Mouse (Mus musculus) embryonic facial prominence, embryonic 15.5 days (tissue): ENCODE measurements around the gene Zbtb41. TPM values are rescaled to one million over a fixed set of nuclear protein-coding genes. Genes with fewer than 3 reads are reported as not detected.
A peak's percentile ranks its signal among the peaks of the same experiment; 100 is the strongest.
"Not testable (repeated sequence)": the region's sequence is repeated elsewhere in the genome, so short reads cannot be mapped to it uniquely, and the experiment has no call there.

Experiments
- ATAC-seq: fragments of 200-750 bp; cut with Nextera tagmentation; 2 replicates; pipeline ENCODE4 v1.8.0; 2017; ENCODE audit warnings: low read depth, moderate TSS enrichment; ENCODE audit not compliant: insufficient number of reproducible peaks, low FRiP score, low TSS enrichment
- H3K27ac ChIP-seq: fragments of 300-500 bp; sonication (generic); replicated peaks from 2 replicates; pipeline ENCODE4 v1.5.1; 2015; ENCODE audit warnings: mild to moderate bottlenecking, inconsistent platforms
- H3K27me3 ChIP-seq: fragments of 300-500 bp; sonication (generic); 2 replicates; pipeline ENCODE4 v1.6.1; 2015; ENCODE audit warnings: inconsistent platforms
- H3K36me3 ChIP-seq: fragments of 300-500 bp; sonication (generic); 2 replicates; pipeline ENCODE4 v1.6.1; 2015; ENCODE audit warnings: mild to moderate bottlenecking, inconsistent platforms
- H3K4me1 ChIP-seq: fragments of 300-500 bp; sonication (generic); 2 replicates; pipeline ENCODE4 v1.6.1; 2015; ENCODE audit warnings: inconsistent platforms
- H3K4me2 ChIP-seq: fragments of 300-500 bp; sonication (generic); replicated peaks from 2 replicates; pipeline ENCODE4 v1.6.1; 2015; ENCODE audit warnings: mild to moderate bottlenecking, inconsistent platforms
- H3K4me3 ChIP-seq: fragments of 300-500 bp; sonication (generic); replicated peaks from 2 replicates; pipeline ENCODE4 v1.5.1; 2015; ENCODE audit warnings: mild to moderate bottlenecking, inconsistent platforms
- H3K9ac ChIP-seq: fragments of 300-500 bp; sonication (generic); 2 replicates; pipeline ENCODE4 v1.6.1; 2015; ENCODE audit warnings: inconsistent platforms
- H3K9me3 ChIP-seq: fragments of 300-500 bp; sonication (generic); replicated peaks from 2 replicates; pipeline ENCODE4 v1.6.1; 2016; ENCODE audit warnings: inconsistent platforms
- WGBS: fragments of 180-500 bp; shearing (Covaris S2); methylation state at CpG from one replicate; pipeline ENCODE4 v1.1.7; 2015; 5-methylcytosine and 5-hydroxymethylcytosine counted together
- polyA plus RNA-seq: library from polyadenylated mRNA; unstranded; fragments of >200 nt; fragmentation: Nextera tagmentation; extraction: Ambion mirVana; gene quantifications from 2 replicates; pipeline ENCODE4 v1.2.1, GENCODE M21; 2015

Gene Zbtb41
- polyA plus RNA-seq, result 6.7 and 8.5 TPM in 2 replicates

GRCm38 (mm10) chr1:139421875-139422791 lies at the start of gene Zbtb41:
TSS of gene Zbtb41 (plus strand) at chr1:139422288.
- no peaks in the 10 kb centered on the region for H3K27me3 ChIP-seq
- WGBS, result under 1% methylated on average over 76 of the region's 88 CpGs
- ATAC-seq, result peak; percentile 97

GRCm38 (mm10) chr1:139375900-139376299 lies 46.2 kb upstream of the Zbtb41 start:
- H3K9me3 ChIP-seq, result no peaks in the 10 kb centered on the region
- no peaks in the 10 kb centered on the region for H3K27me3 ChIP-seq
- H3K36me3 ChIP-seq, result no peaks in the 10 kb centered on the region
- ATAC-seq, result no peak
- H3K4me2 ChIP-seq, result no peak overlapping the region
- WGBS, result 34% methylated on average over 6 of the region's 6 CpGs
- no peaks in the 10 kb centered on the region for H3K4me1 ChIP-seq
- H3K4me3 ChIP-seq, result no peak overlapping the region
- no peak overlapping the region for H3K9ac ChIP-seq
- H3K27ac ChIP-seq, result no peak overlapping the region

More at GRCm38 (mm10) chr1:139421875-139422791, at the start of gene Zbtb41:
- H3K4me1 ChIP-seq, result peaks cover 28% of the 10 kb centered on the region
- peak within 1 kb of the TSS; percentile 88 for H3K27ac ChIP-seq
- no peaks in the 10 kb centered on the region for H3K36me3 ChIP-seq
- no peaks in the 10 kb centered on the region for H3K9me3 ChIP-seq
- H3K9ac ChIP-seq, result peak within 1 kb of the TSS; percentile 73
- H3K4me2 ChIP-seq, result peak within 1 kb of the TSS; percentile 62
- peak within 1 kb of the TSS; percentile 71 for H3K4me3 ChIP-seq

- no peak for ATAC-seq
- H3K4me3 ChIP-seq, result no peak within 1 kb of the TSS
- no peak within 1 kb of the TSS for H3K9ac ChIP-seq
- H3K9me3 ChIP-seq, result no peaks in the 10 kb centered on the region
- H3K27ac ChIP-seq, result no peak within 1 kb of the TSS
- H3K4me1 ChIP-seq, result no peaks in the 10 kb centered on the region
- H3K27me3 ChIP-seq, result no peaks in the 10 kb centered on the region
- H3K4me2 ChIP-seq, result no peak within 1 kb of the TSS
- 8% methylated on average over 5 of the region's 5 CpGs for WGBS
- H3K36me3 ChIP-seq, result no peaks in the 10 kb centered on the region
Measured at GRCm38 (mm10) chr1:139376638-139377286, 45.3 kb upstream of the Zbtb41 start, which contains the start of gene Crb1. TSS of gene Crb1 (minus strand) at chr1:139377100.

GRCm38 (mm10) chr1:139378861-139379620 lies 43.0 kb upstream of the Zbtb41 start:
- WGBS, result 22% methylated on average over 11 of the region's 11 CpGs
- H3K27ac ChIP-seq, result no peak overlapping the region
- ATAC-seq, result 0 out of 2 replicates have a peak, but pooled peaks have one; percentile 15

GRCm38 (mm10) chr1:139379621-139379984 lies 42.5 kb upstream of the Zbtb41 start:
- 30% methylated on average over 4 of the region's 4 CpGs for WGBS
- H3K4me3 ChIP-seq, result no peak overlapping the region
- no peak overlapping the region for H3K27ac ChIP-seq
- 0 out of 2 replicates have a peak, but pooled peaks have one; percentile 54 for ATAC-seq
- H3K27me3 ChIP-seq, result no peaks in the 10 kb centered on the region
- H3K4me1 ChIP-seq, result no peaks in the 10 kb centered on the region
- H3K4me2 ChIP-seq, result no peak overlapping the region
- no peak overlapping the region for H3K9ac ChIP-seq
- no peaks in the 10 kb centered on the region for H3K36me3 ChIP-seq
- H3K9me3 ChIP-seq, result no peaks in the 10 kb centered on the region

More at GRCm38 (mm10) chr1:139378861-139379620, 43.0 kb upstream of the Zbtb41 start:
- Histone ChIP-seq H3K9ac (no peak overlapping the region), H3K36me3 (no peaks in the 10 kb centered on the region), H3K9me3 (no peaks in the 10 kb centered on the region), H3K4me1 (no peaks in the 10 kb centered on the region), H3K27me3 (no peaks in the 10 kb centered on the region), H3K4me3 (no peak overlapping the region), H3K4me2 (no peak overlapping the region)

GRCm38 (mm10) chr1:139391747-139392146 lies 30.3 kb upstream of the Zbtb41 start:
- H3K9me3 ChIP-seq, result no peaks in the 10 kb centered on the region
- H3K27ac ChIP-seq, result no peak overlapping the region
- no peak overlapping the region for H3K4me3 ChIP-seq
- no peaks in the 10 kb centered on the region for H3K4me1 ChIP-seq
- no peak for ATAC-seq
- H3K4me2 ChIP-seq, result no peak overlapping the region
- H3K9ac ChIP-seq, result no peak overlapping the region
- no peaks in the 10 kb centered on the region for H3K27me3 ChIP-seq
- 32% methylated on average over 2 of the region's 2 CpGs for WGBS
- H3K36me3 ChIP-seq, result no peaks in the 10 kb centered on the region

GRCm38 (mm10) chr1:139396589-139396988 lies 25.5 kb upstream of the Zbtb41 start:
- Histone ChIP-seq H3K9ac (no peak overlapping the region), H3K4me1 (no peaks in the 10 kb centered on the region), H3K9me3 (no peaks in the 10 kb centered on the region), H3K27ac (no peak overlapping the region), H3K4me3 (no peak overlapping the region), H3K27me3 (no peaks in the 10 kb centered on the region), H3K4me2 (no peak overlapping the region), H3K36me3 (no peaks in the 10 kb centered on the region)
- WGBS, result 63% methylated on average over 1 of the region's 1 CpGs
- ATAC-seq, result no peak

GRCm38 (mm10) chr1:139405766-139406165 lies 16.3 kb upstream of the Zbtb41 start:
- Histone ChIP-seq H3K4me3 (no peak overlapping the region), H3K4me2 (no peak overlapping the region), H3K4me1 (no peaks in the 10 kb centered on the region), H3K27me3 (no peaks in the 10 kb centered on the region), H3K36me3 (no peaks in the 10 kb centered on the region), H3K27ac (no peak overlapping the region), H3K9ac (no peak overlapping the region), H3K9me3 (no peaks in the 10 kb centered on the region)
- ATAC-seq, result no peak

GRCm38 (mm10) chr1:139407701-139408100 lies 14.4 kb upstream of the Zbtb41 start:
- no peaks in the 10 kb centered on the region for H3K4me1 ChIP-seq
- H3K9ac ChIP-seq, result no peak overlapping the region
- H3K4me2 ChIP-seq, result no peak overlapping the region
- H3K27ac ChIP-seq, result no peak overlapping the region
- no peaks in the 10 kb centered on the region for H3K27me3 ChIP-seq
- WGBS, result 54% methylated on average over 5 of the region's 5 CpGs
- no peaks in the 10 kb centered on the region for H3K36me3 ChIP-seq
- no peak for ATAC-seq
- no peaks in the 10 kb centered on the region for H3K9me3 ChIP-seq
- no peak overlapping the region for H3K4me3 ChIP-seq

GRCm38 (mm10) chr1:139412365-139412764 lies 9.7 kb upstream of the Zbtb41 start:
- H3K4me3 ChIP-seq, H3K27me3 ChIP-seq, H3K4me2 ChIP-seq, H3K9me3 ChIP-seq, H3K36me3 ChIP-seq, ATAC-seq, H3K27ac ChIP-seq, H3K4me1 ChIP-seq, H3K9ac ChIP-seq: not testable (repeated sequence)
- WGBS, result 83% methylated on average over 2 of the region's 2 CpGs

GRCm38 (mm10) chr1:139413465-139413864 lies 8.6 kb upstream of the Zbtb41 start:
- Histone ChIP-seq H3K27me3 (no peaks in the 10 kb centered on the region), H3K9ac (no peak overlapping the region), H3K9me3 (no peaks in the 10 kb centered on the region), H3K36me3 (no peaks in the 10 kb centered on the region), H3K4me3 (no peak overlapping the region), H3K27ac (no peak overlapping the region), H3K4me1 (no peaks in the 10 kb centered on the region), H3K4me2 (no peak overlapping the region)
- ATAC-seq, result no peak
- WGBS, result 73% methylated on average over 3 of the region's 3 CpGs
